11 mouse cellular contexts compared by ENCODE assay signal in genomic region chr16:37292593-37292992, GRCm38 (mm10).
DNase-seq lines count a peak whose midpoint lies in the region; ATAC-seq and TF ChIP-seq lines count a peak whose summit lies in the region.
"Had no signal": no experiment of that assay in that cellular context is flagged by ENCODE, and none has a peak within 500 bp of the region (broad histone marks: within the 10 kb centered on the region; RNA-seq: fewer than 3 reads in every experiment).

No protein-coding gene starts in this region.

- peak; percentile 65 for TF ChIP-seq CTCF in hindbrain, postnatal 0 days (IDR thresholded peaks at IDR 0.05; ENCODE audit: low read depth)

- H3K4me3 ChIP-seq in hindbrain, postnatal 0 days (ENCODE audit: low read length): no peak overlapping the region
- H3K4me3 ChIP-seq in hindbrain, embryonic 12.5 days: no peak overlapping the region
- no peak overlapping the region for H3K4me3 ChIP-seq in hindbrain, embryonic 10.5 days
- H3K4me3 ChIP-seq: myocyte had no signal

- no peak overlapping the region for H3K4me2 ChIP-seq in hindbrain, postnatal 0 days (ENCODE audit: low read depth, low read length)
- no peak overlapping the region for H3K4me2 ChIP-seq in hindbrain, embryonic 12.5 days (replicated peaks)

- no peaks in the 10 kb centered on the region for H3K9me3 ChIP-seq in hindbrain, postnatal 0 days (ENCODE audit: low read length)
- H3K9me3 ChIP-seq in hindbrain, embryonic 12.5 days (replicated peaks): no peaks in the 10 kb centered on the region
- no peaks in the 10 kb centered on the region for H3K9me3 ChIP-seq in hindbrain, embryonic 10.5 days

- H3K4me1 ChIP-seq in hindbrain, postnatal 0 days (ENCODE audit: insufficient read depth, low read length): no peaks in the 10 kb centered on the region
- H3K4me1 ChIP-seq in hindbrain, embryonic 12.5 days: no peaks in the 10 kb centered on the region
- no peaks in the 10 kb centered on the region for H3K4me1 ChIP-seq in hindbrain, embryonic 10.5 days (replicated peaks)

- DNase-seq in hindbrain, postnatal 0 days (ENCODE audit: low spot score): peak; percentile 59
- peak; percentile 61 for DNase-seq in 3T3-L1 (ENCODE audit: low read depth, low spot score)
- peak; percentile 25 for DNase-seq in ES-CJ7 (ENCODE audit: low read depth, low spot score)
- DNase-seq in embryo, embryonic 9.5 days (ENCODE audit: extremely low spot score): peak; percentile 2
- no peak for DNase-seq in thymus, postnatal 4 days
- DNase-seq in hindbrain, embryonic 10.5 days (ENCODE audit: low spot score): no peak
- DNase-seq in adrenal gland, postnatal 4 days (ENCODE audit: low spot score in 2 of 2): no peak
- DNase-seq: lung, adult 18-20 months; thymus, adult 2 months had no signal

- no peaks in the 10 kb centered on the region for H3K27me3 ChIP-seq in hindbrain, postnatal 0 days (ENCODE audit: insufficient read depth, low read length)
- H3K27me3 ChIP-seq in hindbrain, embryonic 12.5 days: no peaks in the 10 kb centered on the region
- H3K27me3 ChIP-seq in hindbrain, embryonic 10.5 days (ENCODE audit: insufficient read depth, poor library complexity, severe bottlenecking): no peaks in the 10 kb centered on the region

- no peak overlapping the region for H3K27ac ChIP-seq in hindbrain, postnatal 0 days
- H3K27ac ChIP-seq in hindbrain, embryonic 12.5 days: no peak overlapping the region
- H3K27ac ChIP-seq in hindbrain, embryonic 10.5 days: no peak overlapping the region

- 50% methylated on average over 1 of the region's 1 CpGs for WGBS in hindbrain, postnatal 0 days
- 75% methylated on average over 1 of the region's 1 CpGs for WGBS in hindbrain, embryonic 12.5 days
- 67% methylated on average over 1 of the region's 1 CpGs for WGBS in hindbrain, embryonic 10.5 days

- no peaks in the 10 kb centered on the region for H3K36me3 ChIP-seq in hindbrain, postnatal 0 days (ENCODE audit: insufficient read depth, low read length)
- no peaks in the 10 kb centered on the region for H3K36me3 ChIP-seq in hindbrain, embryonic 12.5 days
- no peaks in the 10 kb centered on the region for H3K36me3 ChIP-seq in hindbrain, embryonic 10.5 days

- 0 out of 2 replicates have a peak, but pooled peaks have one; percentile 49 for ATAC-seq in hindbrain, postnatal 0 days
- no peak for ATAC-seq in hindbrain, embryonic 12.5 days (ENCODE audit: low FRiP score)

- no peak overlapping the region for H3K9ac ChIP-seq in hindbrain, postnatal 0 days (replicated peaks; ENCODE audit: low read length)
- H3K9ac ChIP-seq in hindbrain, embryonic 12.5 days: no peak overlapping the region

Comparison
In these comparisons a context has a peak if more than half of its experiments do, and no peak if none do; other contexts are left out.
1. DNase-seq: peak in hindbrain, postnatal 0 days (single experiment), 3T3-L1 (single experiment), ES-CJ7 (single experiment) and embryo, embryonic 9.5 days (single experiment); none in thymus, postnatal 4 days (single experiment), hindbrain, embryonic 10.5 days (single experiment) and adrenal gland, postnatal 4 days (0 of 2).